Mouse (Mus musculus): ENCODE measurements around the gene Nrxn3. TPM values are rescaled to one million over a fixed set of nuclear protein-coding genes. Genes with fewer than 3 reads are reported as not detected.

Nrxn3 gene
- polyA plus RNA-seq, 1 experiment from 2014 or later: 4.4 TPM

DNA sequence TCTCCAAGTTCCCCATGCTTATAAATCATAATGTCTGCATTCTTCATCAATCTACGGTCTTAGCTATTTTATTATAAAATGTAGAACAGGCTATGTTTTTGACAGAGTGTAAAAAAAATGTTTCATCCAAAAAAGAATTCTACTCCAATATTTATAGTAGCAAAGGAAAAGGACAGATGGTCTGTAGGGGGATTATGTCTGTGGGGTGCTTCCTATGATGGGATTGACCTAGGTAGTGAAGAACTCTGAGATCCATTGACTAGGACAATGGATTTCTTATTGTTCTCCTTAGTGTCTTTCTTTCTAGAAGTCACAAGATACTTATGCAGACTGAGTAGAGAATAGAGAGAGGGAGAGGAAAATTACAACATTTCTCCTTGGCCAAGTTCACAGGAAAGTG lies 1161.9 kb downstream of the Nrxn3 start:
- Histone ChIP-seq H3K36me3 (replicated peaks) (no peaks in the 10 kb centered on the region), H3K27ac (replicated peaks) (no peak overlapping the region), H3K9me3 (no peaks in the 10 kb centered on the region), H3K4me1 (no peaks in the 10 kb centered on the region), H3K27me3 (replicated peaks; ENCODE audit: low read depth, poor library complexity, severe bottlenecking) (no peaks in the 10 kb centered on the region), H3K4me3 (no peak overlapping the region)
- no peak for DNase-seq (ENCODE audit: low spot score)
- 97% methylated on average over 1 of the region's 1 CpGs for WGBS

- Histone ChIP-seq H3K36me3 (replicated peaks) (no peaks in the 10 kb centered on the region), H3K9me3 (no peaks in the 10 kb centered on the region), H3K4me1 (no peaks in the 10 kb centered on the region), H3K4me3 (no peak overlapping the region), H3K27ac (replicated peaks) (no peak overlapping the region), H3K27me3 (replicated peaks; ENCODE audit: low read depth, poor library complexity, severe bottlenecking) (no peaks in the 10 kb centered on the region)
- 88% methylated on average over 3 of the region's 3 CpGs for WGBS
- no peak for DNase-seq (ENCODE audit: low spot score)
These were observed 1166.0 kb downstream of the Nrxn3 start for GRCm38 (mm10) chr12:89888647-89889046.

DNA sequence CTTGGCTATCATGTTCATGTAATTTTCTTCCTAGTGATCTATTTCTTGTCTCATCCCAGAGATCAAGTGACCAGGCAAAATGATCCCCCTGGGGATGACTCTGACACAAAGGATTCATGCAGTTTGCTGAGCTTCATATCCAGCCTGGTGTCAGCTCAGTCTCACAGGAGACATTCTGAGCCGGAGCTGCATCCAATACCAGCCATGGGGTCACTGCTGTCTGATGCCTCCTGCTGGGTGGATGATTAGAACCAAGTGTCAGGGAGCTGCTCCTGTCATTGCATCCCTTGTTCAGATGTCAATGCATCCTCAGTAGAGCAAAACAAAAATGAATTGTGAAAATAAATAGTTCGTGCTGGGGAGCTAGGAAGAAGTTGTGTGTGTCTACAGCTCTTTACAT lies 1174.2 kb downstream of the Nrxn3 start:
- H3K9me3 ChIP-seq: no peaks in the 10 kb centered on the region
- H3K4me1 ChIP-seq: no peaks in the 10 kb centered on the region
- WGBS: 42% methylated on average over 2 of the region's 2 CpGs
- H3K4me3 ChIP-seq: no peak overlapping the region
- no peaks in the 10 kb centered on the region for H3K27me3 ChIP-seq (replicated peaks; ENCODE audit: low read depth, poor library complexity, severe bottlenecking)
- H3K27ac ChIP-seq (replicated peaks): no peak overlapping the region
- H3K36me3 ChIP-seq (replicated peaks): no peaks in the 10 kb centered on the region
- DNase-seq (ENCODE audit: low spot score): no peak

GRCm38 (mm10) chr12:89909578-89909977 lies 1186.9 kb downstream of the Nrxn3 start:
- Histone ChIP-seq H3K4me3 (no peak overlapping the region), H3K27ac (replicated peaks) (no peak overlapping the region), H3K4me1 (no peaks in the 10 kb centered on the region), H3K36me3 (replicated peaks) (no peaks in the 10 kb centered on the region), H3K9me3 (no peaks in the 10 kb centered on the region), H3K27me3 (replicated peaks; ENCODE audit: low read depth, poor library complexity, severe bottlenecking) (no peaks in the 10 kb centered on the region)
- 65% methylated on average over 3 of the region's 3 CpGs for WGBS
- DNase-seq (ENCODE audit: low spot score): no peak

DNA sequence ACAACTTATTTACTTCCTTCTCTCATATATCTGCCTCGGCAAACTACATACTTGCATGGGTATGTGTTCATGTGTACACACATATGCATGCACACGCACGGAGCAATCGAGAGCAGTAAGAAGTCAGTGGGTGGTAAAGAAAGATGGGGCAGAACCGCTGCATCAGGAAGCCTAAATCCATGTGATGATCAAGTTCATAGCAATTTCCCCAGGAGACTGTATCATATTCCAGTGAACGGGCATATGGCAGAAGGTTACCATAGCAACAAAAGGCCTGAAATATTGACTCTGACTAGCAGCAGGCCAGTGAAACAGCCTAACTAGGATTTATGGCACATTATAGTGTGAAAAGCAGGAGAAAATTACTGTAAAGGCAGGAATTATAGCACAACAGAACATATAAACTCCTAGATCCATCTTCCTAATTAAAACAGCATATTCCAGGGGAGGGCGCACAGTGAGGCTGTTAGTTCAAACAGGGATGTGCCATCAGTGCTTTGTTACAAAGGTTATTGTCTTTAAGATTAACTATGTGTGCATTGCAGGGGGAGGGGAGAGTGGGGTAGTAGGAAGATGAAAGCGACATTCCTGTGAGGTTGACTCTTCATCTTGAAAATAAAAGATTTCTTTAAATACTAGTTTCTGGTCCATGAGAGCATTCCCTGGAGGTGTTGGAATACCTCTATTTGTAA lies 1195.6 kb downstream of the Nrxn3 start:
- Histone ChIP-seq H3K27me3 (replicated peaks; ENCODE audit: low read depth, poor library complexity, severe bottlenecking) (no peaks in the 10 kb centered on the region), H3K27ac (replicated peaks) (no peak overlapping the region), H3K9me3 (no peaks in the 10 kb centered on the region), H3K36me3 (replicated peaks) (no peaks in the 10 kb centered on the region), H3K4me3 (no peak overlapping the region), H3K4me1 (peaks cover 7% of the 10 kb centered on the region)
- 79% methylated on average over 8 of the region's 8 CpGs for WGBS
- peak; percentile 10 for DNase-seq (ENCODE audit: low spot score)

DNA sequence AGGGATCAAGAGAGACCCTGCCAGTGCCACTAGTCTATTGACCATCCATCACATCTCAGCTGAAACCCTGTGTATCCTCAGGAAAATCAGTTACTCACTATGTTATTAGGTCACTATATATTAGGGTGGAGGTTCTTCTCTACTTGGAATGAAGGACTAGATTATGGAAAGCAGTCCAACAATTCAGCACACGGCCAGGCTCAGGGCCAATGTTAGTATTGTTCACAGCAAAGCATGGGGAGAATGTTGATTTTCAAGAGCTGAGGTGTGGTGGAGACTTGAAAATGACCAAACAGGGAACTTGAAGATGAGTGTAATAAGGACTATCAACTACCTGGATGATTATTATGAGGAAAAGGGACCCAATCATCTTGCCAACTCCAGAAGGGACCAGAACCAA lies 1209.7 kb downstream of the Nrxn3 start:
- WGBS: 79% methylated on average over 1 of the region's 1 CpGs
- Histone ChIP-seq H3K4me1 (no peaks in the 10 kb centered on the region), H3K27ac (replicated peaks) (no peak overlapping the region)

GRCm38 (mm10) chr12:89933630-89934029 lies 1211.0 kb downstream of the Nrxn3 start:
- WGBS: 89% methylated on average over 5 of the region's 5 CpGs
- Histone ChIP-seq H3K27ac (replicated peaks) (no peak overlapping the region), H3K9me3 (no peaks in the 10 kb centered on the region), H3K4me1 (no peaks in the 10 kb centered on the region), H3K36me3 (replicated peaks) (no peaks in the 10 kb centered on the region), H3K27me3 (replicated peaks; ENCODE audit: low read depth, poor library complexity, severe bottlenecking) (no peaks in the 10 kb centered on the region), H3K4me3 (no peak overlapping the region)
- no peak for DNase-seq (ENCODE audit: low spot score)

More for the DNA sequence above, 1209.7 kb downstream of the Nrxn3 start:
- no peak for DNase-seq (ENCODE audit: low spot score)
- Histone ChIP-seq H3K9me3 (no peaks in the 10 kb centered on the region), H3K27me3 (replicated peaks; ENCODE audit: low read depth, poor library complexity, severe bottlenecking) (no peaks in the 10 kb centered on the region), H3K36me3 (replicated peaks) (no peaks in the 10 kb centered on the region), H3K4me3 (no peak overlapping the region)

DNA sequence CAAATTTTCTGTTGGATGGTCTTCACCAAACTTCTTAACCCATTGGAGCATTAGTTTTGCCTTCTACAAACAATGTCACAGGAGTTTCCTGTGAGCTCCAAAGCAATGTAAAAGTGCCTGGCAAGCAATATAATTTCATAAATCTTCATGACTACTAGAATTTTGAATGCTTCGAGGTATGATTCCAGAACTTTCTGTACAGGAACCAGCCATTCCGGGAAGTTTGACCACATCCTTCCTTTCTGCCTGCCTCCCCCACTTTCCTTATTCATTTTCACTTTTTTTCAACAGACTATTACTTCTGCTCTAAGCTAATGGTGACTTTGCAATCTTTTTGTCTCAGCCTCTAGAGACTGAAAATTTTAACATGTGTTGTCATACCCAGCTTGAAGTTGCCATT lies 1218.1 kb downstream of the Nrxn3 start:
- Histone ChIP-seq H3K36me3 (replicated peaks) (no peaks in the 10 kb centered on the region), H3K4me3 (no peak overlapping the region), H3K27ac (replicated peaks) (no peak overlapping the region), H3K4me1 (no peaks in the 10 kb centered on the region), H3K9me3 (no peaks in the 10 kb centered on the region), H3K27me3 (replicated peaks; ENCODE audit: low read depth, poor library complexity, severe bottlenecking) (no peaks in the 10 kb centered on the region)
- 94% methylated on average over 2 of the region's 2 CpGs for WGBS
- no peak for DNase-seq (ENCODE audit: low spot score)

- H3K36me3 ChIP-seq (replicated peaks): no peaks in the 10 kb centered on the region
- H3K27ac ChIP-seq (replicated peaks): no peak overlapping the region
- 63% methylated on average over 2 of the region's 2 CpGs for WGBS
- no peaks in the 10 kb centered on the region for H3K27me3 ChIP-seq (replicated peaks; ENCODE audit: low read depth, poor library complexity, severe bottlenecking)
- H3K9me3 ChIP-seq: no peaks in the 10 kb centered on the region
- no peak overlapping the region for H3K4me3 ChIP-seq
- peaks cover 14% of the 10 kb centered on the region for H3K4me1 ChIP-seq
- no peak for DNase-seq (ENCODE audit: low spot score)
These were observed 1223.3 kb downstream of the Nrxn3 start for GRCm38 (mm10) chr12:89945911-89946502.

DNA sequence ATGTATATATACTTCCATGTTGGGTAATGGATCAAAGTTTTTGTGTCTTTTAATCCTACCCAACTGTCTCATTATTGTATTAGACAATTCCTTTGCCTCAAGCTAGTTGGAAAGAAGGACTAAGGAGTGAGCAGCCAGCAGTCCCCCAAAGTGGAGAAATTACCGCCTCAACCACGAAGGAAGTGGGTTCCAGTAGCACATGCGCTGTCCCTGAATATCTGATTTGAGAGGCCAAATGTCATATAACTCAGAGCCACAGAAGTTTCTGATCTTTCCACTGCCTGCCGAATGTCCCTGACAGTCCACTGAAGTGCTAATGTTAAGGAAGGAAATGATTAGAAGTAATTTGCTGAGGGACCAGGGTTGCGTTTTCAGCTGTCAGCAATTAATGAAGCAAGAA lies 1223.8 kb downstream of the Nrxn3 start:
- no peak overlapping the region for H3K4me3 ChIP-seq
- H3K27me3 ChIP-seq (replicated peaks; ENCODE audit: low read depth, poor library complexity, severe bottlenecking): no peaks in the 10 kb centered on the region
- 27% methylated on average over 5 of the region's 5 CpGs for WGBS
- H3K9me3 ChIP-seq: no peaks in the 10 kb centered on the region
- H3K4me1 ChIP-seq: peaks cover 14% of the 10 kb centered on the region
- H3K36me3 ChIP-seq (replicated peaks): no peaks in the 10 kb centered on the region
- peak; percentile 26 for DNase-seq (ENCODE audit: low spot score)
- no peak overlapping the region for H3K27ac ChIP-seq (replicated peaks)

DNA sequence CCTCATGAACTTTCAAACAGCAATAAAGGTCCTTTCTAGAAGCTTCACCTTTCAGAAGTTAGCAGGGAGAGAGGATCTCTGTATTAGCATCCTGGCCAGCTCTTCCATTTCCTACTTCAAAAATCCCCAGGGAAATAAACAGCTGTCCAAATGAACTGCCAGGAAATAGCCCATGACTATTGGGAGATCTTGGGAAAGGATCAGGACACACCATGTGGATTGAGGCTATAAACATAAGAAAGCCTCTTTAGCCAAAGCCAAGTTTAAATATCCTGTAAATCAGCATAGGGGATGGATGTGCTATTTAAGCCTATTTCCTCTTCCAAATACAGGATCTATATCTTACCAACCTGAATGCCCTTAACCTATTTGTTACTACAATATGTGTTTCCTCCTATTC lies 1230.6 kb downstream of the Nrxn3 start:
- H3K27me3 ChIP-seq (replicated peaks; ENCODE audit: low read depth, poor library complexity, severe bottlenecking): no peaks in the 10 kb centered on the region
- no peaks in the 10 kb centered on the region for H3K4me1 ChIP-seq
- no peak for DNase-seq (ENCODE audit: low spot score)
- H3K4me3 ChIP-seq: no peak overlapping the region
- H3K36me3 ChIP-seq (replicated peaks): no peaks in the 10 kb centered on the region
- no peak overlapping the region for H3K27ac ChIP-seq (replicated peaks)
- no peaks in the 10 kb centered on the region for H3K9me3 ChIP-seq

- no peaks in the 10 kb centered on the region for H3K4me1 ChIP-seq
- no peak overlapping the region for H3K4me3 ChIP-seq
- H3K9me3 ChIP-seq: no peaks in the 10 kb centered on the region
- no peaks in the 10 kb centered on the region for H3K27me3 ChIP-seq (replicated peaks; ENCODE audit: low read depth, poor library complexity, severe bottlenecking)
- no peak for DNase-seq (ENCODE audit: low spot score)
- no peaks in the 10 kb centered on the region for H3K36me3 ChIP-seq (replicated peaks)
- 58% methylated on average over 3 of the region's 3 CpGs for WGBS
- H3K27ac ChIP-seq (replicated peaks): no peak overlapping the region
These were observed 1231.0 kb downstream of the Nrxn3 start for GRCm38 (mm10) chr12:89953649-89954048.

- DNase-seq (ENCODE audit: low spot score): no peak
- Histone ChIP-seq H3K27ac (replicated peaks) (no peak overlapping the region), H3K4me1 (no peaks in the 10 kb centered on the region), H3K4me3 (no peak overlapping the region), H3K36me3 (replicated peaks) (no peaks in the 10 kb centered on the region), H3K27me3 (replicated peaks; ENCODE audit: low read depth, poor library complexity, severe bottlenecking) (no peaks in the 10 kb centered on the region), H3K9me3 (no peaks in the 10 kb centered on the region)
- WGBS: 69% methylated on average over 5 of the region's 5 CpGs
These were observed 1231.9 kb downstream of the Nrxn3 start for GRCm38 (mm10) chr12:89954441-89955070.

All from embryonic facial prominence, embryonic 10.5 days (tissue).